Mouse (Mus musculus): ENCODE measurements around the gene Cacna1e.

Cacna1e gene

DNA sequence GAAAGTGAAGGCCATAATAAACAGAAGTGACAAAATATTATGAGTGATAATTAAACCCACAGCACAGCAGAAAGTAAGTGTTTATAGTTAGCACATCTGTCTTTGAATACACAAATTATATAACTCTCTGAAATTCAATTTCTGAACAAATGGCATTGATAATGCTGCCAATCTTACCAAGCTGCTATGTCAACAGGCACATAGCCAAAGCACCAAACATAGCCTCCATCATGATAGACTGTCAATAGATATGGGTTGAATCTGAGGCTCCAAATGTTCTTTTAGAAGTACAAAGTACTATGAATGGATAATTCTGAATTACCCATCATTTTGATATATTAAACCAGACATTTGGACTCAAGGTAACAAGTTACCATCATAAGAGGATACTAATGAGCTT is 372.6 kb downstream of the Cacna1e start:
- no peak for DNase-seq (ENCODE audit: low spot score)

DNA sequence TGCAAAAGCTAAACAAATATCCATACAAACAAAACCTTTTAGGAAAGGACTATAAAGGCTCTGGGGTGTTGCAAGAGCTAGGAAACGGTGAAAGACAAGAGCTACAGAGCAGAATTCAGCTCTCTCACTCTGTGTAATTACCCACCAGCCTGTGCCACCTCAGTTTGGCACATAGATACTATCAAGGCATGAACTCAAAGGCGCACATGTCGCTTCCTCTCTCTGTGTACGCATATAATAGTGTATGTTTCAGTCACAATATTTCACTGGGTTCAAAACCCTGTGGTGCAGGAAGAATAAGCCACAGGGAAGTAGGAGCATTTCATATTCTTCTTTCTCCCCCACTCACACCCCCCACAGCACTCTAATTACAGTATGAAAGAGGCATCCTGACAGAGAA is 380.3 kb downstream of the Cacna1e start:
- DNase-seq (ENCODE audit: low spot score): no peak

DNA sequence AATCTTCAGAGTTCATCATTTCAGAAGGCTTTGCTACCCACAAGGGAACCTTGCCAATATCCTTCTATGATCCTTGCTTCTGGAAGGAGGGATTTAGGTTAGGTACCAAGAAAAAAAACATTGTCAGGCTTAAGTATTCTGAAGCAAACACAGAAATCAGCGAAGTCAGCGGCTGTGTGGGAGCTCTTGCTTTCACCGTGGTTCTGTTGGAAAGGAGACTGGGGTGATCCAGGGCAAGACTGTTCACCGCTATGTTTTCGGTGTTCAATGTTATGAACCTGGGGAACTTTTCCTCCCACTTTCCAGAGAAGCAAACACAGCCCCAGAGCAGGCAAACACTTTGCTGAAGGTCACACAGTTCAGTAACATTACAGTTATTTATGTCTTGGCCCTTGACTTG is 383.4 kb downstream of the Cacna1e start:
- no peak for DNase-seq (ENCODE audit: low spot score)

DNA sequence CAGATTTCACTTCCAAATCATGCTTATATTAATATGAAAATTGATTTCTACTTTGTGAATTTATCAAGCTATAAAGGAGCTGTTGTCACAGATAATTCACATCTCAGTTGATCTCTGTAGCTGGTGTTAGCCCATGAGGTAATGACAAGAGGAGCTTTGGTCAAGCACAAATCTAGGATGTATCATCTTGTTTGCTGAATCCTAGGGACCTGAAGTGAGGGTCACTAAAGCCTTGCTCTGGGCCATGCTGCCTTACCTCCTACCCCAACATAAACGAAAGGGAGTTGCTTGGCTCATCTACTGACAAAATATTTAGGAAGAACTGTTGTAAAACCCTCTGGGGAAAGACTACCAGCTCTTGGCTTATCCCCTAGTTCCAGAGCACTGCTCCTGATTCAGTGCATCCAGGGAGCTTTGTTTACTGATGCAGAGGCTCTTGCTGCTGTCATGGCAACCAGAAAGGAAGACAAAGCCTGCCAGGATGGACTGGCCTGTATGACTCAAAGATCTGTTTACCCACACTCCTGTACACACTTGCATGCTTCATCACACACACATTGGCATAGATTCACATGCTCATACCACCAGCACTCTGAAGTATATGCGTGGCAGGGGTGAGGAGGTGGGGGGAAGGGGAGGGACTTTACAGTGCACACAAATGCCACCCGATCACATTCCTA is 384.0 kb downstream of the Cacna1e start:
- no peak for DNase-seq (ENCODE audit: low spot score)

DNA sequence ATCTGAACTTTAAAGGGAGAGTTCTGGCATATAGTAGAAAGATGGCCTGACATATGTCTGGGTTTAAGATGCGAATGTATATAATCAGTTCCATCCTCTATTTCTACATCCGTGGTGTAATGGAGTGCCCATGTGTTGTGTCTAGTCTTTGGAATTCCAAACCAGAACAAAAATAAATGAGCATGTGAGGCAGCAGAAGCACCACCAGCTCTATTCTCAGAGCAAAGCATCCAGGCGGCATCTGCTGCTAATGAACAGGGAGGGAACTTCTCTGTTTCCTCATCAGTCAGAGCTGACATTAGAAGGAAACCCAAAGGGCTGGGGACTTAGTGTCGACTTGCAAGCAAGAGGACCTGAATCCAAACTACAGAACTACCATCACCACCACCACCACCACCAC is 385.5 kb downstream of the Cacna1e start:
- DNase-seq (ENCODE audit: low spot score): no peak

DNA sequence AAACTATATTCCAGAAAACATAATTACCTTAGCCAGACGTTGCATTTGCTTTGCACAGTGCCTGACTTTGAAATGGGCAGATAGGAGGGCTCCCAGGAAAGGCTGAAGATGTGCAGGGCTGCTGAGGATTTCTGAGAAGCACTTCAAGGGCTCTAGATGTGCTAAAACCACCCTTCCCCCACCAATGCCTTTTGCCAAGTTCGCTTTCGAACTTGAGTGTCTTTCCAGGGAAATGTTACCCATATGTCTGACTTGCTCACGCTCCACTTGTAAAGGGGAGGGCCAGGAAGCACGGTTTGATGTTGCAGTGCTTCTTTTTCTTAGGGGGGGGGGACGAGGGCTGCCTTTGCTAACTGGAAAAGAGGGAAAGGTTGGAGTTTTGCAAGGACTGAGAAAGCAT is 393.2 kb downstream of the Cacna1e start:
- no peak for DNase-seq (ENCODE audit: low spot score)

DNA sequence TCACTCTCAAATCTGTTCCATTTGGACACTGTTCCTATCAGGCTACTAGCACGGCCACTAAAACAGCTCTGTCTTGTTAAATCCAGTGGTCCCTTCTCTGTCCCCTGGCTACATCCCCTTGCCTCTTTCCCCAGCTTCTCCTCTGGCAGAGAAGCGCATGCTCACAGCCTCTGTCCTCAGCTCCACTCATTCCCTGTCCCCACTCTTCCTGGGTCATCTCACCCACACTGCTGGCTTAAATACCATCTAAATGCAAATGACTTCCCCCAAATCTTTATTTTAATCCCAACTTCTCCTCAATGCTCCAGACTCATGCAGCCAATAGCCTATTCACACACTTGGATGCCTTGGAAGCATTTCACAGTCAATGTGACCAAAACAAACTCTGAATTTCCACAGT is 407.6 kb downstream of the Cacna1e start:
- no peak for DNase-seq (ENCODE audit: low spot score)

DNA sequence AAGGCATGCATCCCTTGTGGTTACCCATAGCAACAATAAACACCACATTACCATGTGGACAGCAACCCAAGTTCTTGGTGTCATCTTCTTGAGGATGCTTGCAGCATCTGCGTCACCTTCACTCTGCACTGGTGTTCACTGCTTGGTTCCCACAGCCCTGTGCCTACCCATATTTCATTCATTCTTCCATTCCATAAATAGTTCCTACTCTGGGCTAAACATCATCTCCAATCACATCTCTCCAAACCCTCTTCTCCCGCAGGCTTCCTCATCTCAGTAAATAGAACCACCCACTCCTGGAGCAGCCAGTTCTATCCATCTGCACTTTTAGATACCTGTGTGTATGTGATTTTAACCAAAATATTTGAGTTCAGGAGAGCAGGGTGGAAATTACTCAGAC is 408.6 kb downstream of the Cacna1e start:
- DNase-seq (ENCODE audit: low spot score): no peak

DNA sequence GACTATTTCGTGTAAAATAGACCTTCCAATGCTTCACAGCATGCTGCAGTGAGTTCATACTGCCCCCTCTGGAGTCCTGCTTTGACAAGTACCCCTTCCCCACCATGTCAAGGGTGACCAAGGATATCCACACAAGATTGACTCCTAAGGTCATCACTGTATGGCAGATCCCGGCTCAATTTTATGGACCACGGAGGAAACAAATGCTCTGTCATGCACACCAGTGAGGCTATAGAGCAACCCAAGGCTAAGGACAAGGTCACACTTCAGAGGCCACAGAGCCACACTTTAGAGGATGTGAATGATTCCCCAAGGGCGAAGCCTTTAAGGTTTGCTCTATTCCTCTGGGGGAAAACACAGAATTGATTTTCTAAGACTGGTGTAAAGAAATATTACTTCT is 410.1 kb downstream of the Cacna1e start:
- no peak for DNase-seq (ENCODE audit: low spot score)

DNA sequence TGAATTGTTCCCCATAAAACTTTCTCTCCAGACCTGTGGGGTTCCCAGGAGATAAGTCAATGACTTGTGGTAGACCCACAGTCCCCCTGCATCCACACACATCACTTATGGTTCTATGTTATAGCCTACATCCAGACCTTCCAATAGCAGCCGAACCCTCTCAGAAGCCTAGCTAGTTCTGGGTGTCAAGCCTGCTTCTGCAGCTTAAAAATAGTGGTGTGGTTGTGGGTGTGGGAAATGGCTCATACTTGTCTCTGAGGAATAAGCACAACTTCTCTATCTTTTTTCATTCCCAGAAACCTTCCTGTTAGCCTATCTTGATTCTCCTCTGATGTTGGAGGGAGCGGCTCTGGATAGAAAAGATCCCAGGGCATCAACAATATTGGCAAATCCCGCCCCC is 417.0 kb downstream of the Cacna1e start:
- DNase-seq (ENCODE audit: low spot score): no peak

DNA sequence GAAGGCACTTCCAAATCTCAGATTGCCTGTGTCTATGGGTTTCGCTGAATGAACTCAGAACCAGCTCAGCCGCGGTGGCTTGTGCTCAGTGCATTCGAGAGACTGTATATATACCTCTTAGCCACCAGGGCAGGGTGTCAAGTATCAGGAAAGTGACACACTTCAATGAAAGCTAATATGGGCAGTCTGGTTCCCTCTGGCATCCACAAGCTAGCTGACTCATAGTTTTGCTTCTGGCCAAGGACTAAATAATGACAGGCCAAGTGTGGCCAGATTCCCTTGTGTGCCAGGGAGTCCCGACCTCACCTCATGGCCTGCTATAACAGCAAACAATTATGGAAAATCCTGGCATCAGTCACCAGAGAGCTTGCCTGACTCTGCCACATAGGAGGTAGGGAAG is 422.8 kb downstream of the Cacna1e start:
- no peak for DNase-seq (ENCODE audit: low spot score)

DNA sequence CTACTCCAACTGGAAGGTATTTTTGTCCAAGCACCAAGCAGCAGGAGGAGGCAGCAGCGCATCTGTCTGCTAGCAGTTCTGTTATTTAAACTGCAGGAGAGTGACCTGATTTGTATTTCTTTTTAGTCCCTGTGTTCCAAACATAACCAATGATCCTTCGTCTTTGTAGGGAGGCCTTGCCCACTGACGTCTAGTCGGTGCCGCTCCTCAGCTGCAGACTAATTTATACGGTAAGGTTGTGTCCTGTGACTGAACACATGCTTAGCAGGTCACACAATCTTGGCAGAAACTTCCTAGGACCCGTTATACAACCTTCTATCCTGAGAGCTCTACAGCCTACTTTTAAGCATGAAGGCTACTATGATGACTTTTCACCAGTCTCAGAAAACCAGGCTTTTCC is 424.2 kb downstream of the Cacna1e start:
- no peak for DNase-seq (ENCODE audit: low spot score)

DNA sequence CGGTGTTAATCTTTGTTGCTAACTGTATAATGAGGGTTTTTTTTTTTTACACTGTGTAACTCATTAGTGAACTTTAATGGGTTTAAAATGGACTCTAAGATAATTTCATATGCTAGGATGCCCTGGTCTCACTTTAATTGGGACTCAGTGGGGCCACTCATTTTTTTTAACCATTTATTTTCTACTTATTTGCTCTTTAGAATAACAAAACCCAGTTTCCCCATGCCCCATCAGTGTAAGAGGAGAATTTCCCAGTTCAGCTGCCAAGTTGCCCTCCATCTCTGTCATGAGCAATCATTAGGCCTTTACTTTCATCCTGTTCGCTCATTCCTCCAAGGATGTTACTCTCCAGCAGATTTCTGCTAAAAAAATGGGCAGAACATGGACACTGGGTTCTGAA is 425.7 kb downstream of the Cacna1e start:
- DNase-seq (ENCODE audit: low spot score): no peak

DNA sequence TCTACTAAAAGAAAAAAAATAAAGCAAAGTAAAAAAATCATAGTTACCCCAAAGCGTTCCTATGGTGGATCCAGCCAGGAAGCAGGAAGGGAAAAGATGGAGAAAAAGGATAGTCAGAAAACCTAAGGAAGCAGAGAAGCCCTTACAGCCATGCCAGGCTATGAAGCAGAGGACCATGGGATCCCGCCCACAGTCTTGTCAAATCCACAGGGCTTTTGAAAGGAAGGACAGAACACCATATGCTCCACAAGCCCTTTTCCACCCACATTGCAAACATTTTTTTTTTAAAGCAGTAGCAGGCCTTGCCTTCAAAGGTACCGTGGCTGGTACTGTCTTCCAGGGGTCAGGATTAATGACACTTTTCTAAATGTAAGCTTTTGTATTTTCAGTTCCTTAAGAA is 433.5 kb downstream of the Cacna1e start:
- no peak for DNase-seq (ENCODE audit: low spot score)

DNA sequence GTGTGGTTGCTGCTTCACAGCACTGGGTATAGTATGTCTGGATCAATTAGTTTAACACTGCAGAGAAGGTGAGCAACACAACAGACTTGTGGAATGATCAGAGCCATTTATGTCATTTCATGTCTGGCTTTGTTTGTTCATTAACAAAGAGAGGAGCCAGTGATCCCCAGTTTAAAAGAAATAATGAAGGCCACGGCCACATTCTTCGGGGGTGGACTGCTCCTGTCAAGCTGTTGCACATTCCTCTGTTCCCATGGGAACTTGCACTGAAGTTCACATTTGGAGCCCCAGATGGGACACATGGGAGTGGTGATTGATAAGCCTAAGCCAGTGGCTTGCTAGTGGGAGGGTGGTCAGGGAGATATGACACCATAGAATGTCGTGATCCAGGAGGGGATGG is 437.8 kb downstream of the Cacna1e start:
- DNase-seq (ENCODE audit: low spot score): no peak

DNA sequence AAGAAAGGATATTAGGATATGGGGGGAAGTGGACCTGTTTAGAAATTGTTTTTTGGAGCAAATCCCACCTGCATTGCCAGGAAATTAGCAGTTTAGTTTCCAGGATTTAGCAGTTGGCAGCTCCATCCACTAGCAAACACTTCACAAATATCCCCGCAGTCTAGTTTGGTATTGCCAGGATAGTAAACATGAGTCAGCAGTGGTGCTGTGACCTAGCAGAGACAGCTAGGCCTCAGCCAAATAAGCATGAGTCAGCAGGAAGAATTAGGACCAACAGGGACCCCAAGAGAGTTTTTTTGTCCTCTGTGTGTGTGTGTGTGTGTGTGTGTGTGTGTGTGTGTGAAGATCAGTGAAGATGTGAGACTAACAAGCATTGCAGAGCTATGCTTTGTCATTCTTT is 450.8 kb downstream of the Cacna1e start:
- DNase-seq (ENCODE audit: low spot score): no peak

DNA sequence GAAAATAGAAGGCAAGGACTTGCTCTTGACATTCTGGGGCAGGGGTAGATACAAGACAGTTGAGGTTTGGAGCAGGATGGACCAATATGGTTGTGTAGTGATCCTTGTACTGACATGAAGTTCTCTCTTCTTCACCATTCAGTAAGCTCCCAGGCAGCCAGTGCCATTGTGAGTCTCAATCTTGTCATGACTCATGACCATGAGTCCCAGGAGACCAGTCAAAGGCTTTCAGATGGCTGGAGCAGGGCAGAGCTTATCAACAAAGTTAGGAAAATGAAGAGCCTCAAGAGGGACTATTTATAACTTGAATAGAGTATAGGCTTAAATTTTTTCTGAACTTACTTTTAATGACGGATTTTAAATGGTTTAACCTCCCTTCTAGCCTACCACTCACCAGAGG is 451.2 kb downstream of the Cacna1e start:
- DNase-seq (ENCODE audit: low spot score): no peak

DNA sequence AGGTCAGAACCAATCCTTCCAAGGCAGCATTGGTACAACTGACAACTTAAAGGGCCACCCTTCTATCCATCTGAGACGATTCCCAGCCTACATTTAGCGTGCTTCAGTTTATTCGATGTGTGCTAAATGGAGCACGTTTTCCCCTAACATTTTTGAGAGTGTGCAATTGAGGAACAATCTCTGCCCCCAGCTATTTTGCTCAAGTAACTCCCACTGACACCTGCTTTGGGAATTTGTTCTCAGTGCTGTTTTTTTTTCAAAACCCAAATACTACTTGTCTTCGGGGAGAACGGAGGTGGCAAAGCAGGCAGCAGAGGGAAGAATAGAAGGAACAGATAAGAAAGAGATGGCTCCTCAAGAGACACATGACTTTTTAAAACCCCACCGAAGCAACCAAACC is 456.0 kb downstream of the Cacna1e start:
- no peak for DNase-seq (ENCODE audit: low spot score)

DNA sequence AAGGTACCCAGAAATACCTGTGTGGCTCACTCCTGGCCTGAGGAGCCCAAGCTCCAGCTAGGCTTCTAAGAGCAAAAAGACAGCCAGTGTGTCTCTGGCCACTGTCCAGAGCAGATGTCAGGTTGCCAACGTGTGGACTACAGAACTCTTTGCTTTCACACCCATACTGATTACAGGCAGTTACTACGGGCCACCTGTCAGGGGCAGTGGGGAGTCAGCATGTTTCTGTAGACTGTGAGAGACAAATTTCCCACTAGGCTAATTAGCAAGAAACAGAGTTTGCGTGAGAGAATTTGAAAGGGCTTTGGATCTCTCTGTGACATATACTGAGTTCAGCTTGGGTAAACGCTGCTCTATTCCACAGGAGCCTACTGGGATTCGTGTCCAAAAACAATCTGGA is 466.0 kb downstream of the Cacna1e start:
- no peak for DNase-seq (ENCODE audit: low spot score)

DNA sequence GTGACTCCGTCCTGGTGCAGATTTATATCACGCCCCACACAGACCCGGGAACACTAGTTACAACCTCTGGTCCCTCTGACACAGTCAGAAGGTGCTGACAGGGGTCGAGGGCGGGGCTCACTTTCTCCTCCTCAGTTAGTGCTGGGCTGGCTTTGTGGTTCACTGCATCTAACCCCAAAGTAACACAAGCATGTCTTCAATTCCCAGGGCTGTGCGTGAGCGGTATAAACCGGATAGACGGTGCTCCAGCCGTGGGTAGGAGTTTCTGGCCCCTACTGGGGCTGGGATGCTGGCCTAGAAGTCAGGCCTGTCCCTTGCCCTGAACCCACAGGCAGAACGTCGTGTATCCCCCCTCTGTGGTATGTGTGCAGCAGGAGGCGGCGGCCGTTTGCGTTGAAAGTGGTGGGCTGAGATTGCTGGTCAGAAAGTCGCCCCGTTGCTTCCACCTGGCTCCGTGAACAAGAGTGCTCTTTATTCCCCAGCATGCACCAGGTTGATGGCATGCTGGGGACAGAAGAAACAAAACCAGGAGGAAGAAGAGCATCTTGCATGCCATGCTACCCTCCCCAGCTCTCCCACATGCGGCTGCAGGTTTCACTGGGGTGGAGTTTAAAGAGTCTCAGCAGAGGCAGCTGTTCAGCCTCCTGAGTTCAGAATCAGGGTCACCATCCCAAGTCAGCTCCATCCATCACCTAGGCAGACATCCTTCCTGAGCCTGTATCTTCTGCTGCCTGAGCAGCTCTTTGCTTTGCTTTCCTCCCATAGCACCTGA is 467.7 kb downstream of the Cacna1e start:
- DNase-seq (ENCODE audit: low spot score): no peak

DNA sequence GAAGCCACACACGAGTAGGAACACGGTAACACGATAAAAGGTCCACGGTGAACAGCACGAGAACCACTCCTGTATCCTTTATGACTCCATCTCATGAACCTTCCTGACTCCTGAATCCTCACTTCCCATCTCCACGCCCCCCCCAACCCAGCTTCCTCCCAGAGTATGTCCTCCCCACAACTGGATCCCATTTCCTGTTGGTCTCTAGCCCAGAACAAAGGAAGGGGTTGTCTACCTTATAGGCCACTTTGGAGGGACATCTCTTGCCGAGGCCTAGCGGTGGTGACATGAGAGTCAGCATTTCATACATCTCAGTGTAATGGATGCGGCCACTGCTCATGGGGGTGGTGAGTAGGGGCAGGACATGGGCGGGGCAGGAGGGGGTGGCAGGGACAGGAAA is 468.5 kb downstream of the Cacna1e start:
- no peak for DNase-seq (ENCODE audit: low spot score)

DNA sequence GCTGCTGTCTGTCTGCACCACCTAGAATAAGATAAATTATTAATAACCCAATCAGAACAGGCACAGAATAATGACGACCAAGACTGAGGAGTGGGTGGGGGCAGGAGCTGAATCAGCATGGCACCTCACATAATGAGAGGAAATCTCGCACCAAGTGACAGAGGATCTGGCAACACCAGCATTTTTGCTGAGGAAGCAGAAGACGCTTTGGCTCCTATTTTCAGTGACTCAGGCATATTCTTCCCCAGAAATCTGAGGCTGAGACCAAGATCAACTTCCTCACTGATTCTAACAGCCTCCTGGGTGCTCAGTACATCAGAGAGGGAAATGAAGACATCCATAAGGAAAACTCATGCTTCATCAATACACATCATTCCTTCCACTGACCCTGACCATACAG is 471.2 kb downstream of the Cacna1e start:
- DNase-seq (ENCODE audit: low spot score): no peak

DNA sequence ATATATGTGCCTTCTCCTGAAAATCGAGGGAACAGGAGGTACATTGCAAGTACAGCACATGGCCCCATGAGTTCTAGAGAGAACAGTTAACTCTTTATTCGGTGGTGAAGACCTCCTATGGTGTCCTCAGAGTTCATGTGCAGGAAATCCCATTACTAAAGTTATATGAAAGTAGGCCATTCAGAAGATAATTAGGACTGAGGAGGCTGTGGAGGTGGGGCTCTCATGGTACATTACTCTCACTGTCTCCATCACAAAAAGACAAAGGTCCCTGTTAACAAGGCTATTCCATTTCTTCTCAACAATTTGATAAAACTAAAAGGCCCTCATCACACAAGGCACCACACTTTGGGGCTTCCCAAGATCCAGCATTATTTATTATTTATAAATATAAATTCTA is 475.2 kb downstream of the Cacna1e start:
- DNase-seq (ENCODE audit: low spot score): no peak

DNA sequence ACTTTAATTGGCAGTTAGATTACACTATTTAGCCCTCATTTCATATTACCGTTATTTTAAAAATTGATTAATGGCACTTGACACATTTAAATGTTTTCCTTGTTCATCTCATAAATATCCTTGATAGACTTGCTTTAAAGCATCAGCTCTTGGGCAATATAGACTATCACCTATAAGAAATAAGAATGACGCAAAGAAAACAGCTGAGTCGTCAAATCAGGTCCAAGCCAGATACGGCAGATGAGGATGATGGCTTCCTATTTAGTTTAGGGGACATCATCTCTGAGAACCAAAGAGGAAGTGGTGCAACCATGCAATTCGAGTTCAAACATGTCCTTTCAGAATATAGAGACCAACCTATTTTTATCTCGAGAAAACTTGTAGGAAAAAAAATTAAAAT is 492.3 kb downstream of the Cacna1e start:
- DNase-seq (ENCODE audit: low spot score): no peak
